Mouse (Mus musculus): ENCODE data around the gene Dhrs11.

DNA sequence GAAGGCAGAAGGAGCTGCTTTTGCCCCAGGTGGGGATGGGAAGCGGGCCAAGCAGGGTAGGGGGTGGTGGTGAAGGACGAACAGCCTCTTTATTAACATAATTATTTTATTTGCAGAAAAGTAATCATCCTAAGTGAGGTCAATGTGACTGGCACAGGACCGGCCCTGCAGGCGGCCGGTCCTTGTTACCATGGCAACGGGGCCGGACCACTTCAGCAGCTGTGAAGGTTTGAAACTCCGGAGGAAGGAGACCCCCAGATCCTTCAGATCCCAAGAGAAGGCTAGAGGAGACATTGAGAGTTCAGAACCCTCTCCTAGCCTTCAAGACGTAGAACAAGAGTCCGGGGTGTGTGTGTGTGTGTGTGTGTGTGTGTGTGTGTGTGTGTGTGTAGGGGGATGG lies 31.8 kb downstream of the Dhrs11 start:
- TF ChIP-seq POLR2A (IDR thresholded peaks at IDR 0.05; ENCODE audit: control insufficient read depth, low read depth, low read length) (no peak), CTCF (IDR thresholded peaks at IDR 0.05; ENCODE audit: control insufficient read depth, insufficient read depth, insufficient replicate concordance, low read depth, low read length) (no peak)

Measured in testis, adult 2 months (tissue).